Mouse (Mus musculus) MEL-GATA-1-ER (cell line): ENCODE measurements at regions not wholly inside any gene's neighbourhood (a gene's known extent, or its start where the extent isn't known, plus 50 kb on each side); places are given as distances from the start of the nearest gene placed in this dataset.
A peak's percentile ranks its signal among the peaks of the same experiment; 100 is the strongest.

Experiments
- DNase-seq: peaks from one replicate; pipeline ENCODE4 v3.0.0-alpha.2; 2012; ENCODE audit warnings: low read depth; ENCODE audit errors: extremely low read depth

DNA sequence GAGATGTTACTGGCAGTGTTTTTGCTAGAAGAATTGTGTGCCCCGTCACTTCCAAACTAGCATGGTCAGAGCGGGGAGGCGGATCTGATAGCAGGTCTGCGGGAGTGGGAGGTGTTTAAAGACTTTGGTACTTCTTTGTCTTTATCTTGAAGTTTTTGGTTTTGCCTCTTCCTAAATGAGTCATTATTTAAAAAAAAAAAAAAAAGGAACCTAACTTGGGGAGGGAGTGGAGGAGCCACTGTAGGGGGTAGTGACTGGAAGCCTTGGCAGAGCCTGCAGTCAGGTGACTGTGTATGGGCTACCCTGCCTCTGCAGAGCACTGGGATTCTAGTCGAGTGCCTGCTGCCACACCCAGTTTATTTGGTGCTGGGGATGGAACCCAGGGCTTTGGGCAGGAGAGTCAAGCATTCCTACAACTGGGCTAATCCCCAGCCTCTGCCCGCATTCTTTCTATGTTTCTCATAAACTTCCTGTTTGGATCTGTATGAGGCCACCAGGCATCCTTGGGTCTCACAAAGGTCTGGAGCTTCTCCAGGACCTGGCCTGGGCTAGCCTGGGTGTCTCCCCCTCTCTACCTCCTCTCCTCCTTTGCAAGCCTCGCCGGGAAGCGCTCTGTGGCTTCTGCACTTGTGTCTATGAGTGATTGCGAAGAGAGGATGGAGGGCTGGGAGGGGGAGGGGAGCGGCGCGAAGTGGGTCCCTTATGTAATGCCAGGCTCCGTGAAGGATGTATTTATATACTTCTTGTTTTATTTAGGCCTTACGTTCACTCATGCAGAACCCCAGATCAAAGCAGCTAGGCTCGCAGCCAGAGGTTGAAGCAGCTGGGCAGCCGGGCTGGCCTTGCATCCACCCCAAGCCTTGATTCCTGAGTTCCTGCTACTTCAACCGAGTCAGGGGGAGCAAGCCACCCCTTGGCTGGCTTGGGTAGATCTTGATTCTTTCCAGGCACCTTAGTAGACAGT, 143.1 kb upstream of the Mrps10 start:
- DNase-seq: peak; percentile 86

DNA sequence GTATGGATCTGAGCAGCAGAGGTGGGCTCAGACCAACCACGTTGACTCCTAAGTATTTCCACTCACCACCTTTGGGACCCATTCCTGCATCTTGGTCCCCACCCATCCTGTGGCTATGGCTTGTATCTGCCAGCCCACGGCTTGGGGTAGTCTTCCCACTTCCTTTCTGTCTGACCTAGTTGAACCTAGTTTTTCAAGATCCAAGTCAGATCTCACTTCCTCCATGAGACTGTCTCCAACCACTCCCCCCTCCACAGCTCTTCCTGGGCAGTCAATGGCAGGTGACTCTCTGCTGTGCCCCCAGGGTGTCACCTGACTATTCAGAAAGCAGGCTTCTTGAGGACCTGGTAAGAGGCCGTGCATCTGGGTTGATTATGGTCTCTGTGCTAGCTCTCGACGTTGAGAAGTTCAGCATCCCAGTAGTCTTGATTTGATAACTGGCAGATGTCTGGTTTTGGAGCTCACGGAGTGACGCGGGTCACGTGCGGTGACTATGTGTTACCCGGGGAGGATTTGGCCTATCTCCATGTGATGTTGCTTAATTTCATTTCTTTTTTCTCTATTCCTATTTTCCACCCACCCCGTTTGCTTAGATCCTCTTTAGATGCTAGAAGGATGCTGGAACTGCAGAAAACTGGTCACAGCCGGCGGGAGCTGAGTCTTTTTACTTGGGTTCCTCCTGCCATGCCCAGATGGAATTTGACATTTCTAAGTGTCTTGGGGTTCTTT, 147.5 kb upstream of the Mrps10 start:
- DNase-seq: no peak

DNA sequence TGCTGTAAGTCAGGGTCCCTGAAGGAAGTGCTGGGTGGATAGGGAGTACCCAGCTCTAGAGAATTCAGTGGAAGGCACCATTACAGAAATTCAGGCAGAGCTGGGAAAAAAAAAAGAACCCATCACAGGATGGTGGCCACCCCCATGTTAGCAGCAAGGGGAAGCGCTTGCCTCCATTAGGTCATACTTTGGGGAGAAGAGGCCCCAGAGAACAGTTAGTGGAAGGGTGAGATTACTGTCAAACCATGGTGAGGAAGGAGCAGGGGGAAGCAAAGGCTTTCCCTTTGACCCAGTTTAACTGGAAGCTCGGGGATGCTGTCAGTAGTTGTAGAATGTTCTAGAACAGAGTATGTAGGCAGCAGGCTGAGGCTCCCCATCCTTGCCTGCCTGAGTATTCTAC, 148.8 kb upstream of the Mrps10 start:
- DNase-seq: no peak

DNA sequence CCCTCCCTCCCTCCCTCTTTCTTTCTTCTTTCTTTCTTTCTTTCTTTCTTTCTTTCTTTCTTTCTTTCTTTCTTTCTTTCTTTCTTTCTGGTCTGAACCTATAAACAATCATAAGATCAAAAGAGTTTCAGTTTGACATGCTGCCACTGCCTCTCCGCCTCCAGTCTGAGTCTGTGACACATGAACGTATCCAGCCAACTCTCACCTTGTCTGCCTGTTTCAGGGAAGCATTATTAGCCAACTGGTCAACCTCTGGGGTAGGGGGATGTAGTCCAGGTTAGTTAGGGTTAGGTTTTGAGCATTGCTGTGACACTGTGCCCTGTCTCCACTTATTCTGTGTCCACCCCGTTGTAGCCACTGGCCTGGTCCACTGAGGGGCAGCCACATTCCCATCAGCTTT, 152.2 kb upstream of the Mrps10 start:
- DNase-seq: no peak

DNA sequence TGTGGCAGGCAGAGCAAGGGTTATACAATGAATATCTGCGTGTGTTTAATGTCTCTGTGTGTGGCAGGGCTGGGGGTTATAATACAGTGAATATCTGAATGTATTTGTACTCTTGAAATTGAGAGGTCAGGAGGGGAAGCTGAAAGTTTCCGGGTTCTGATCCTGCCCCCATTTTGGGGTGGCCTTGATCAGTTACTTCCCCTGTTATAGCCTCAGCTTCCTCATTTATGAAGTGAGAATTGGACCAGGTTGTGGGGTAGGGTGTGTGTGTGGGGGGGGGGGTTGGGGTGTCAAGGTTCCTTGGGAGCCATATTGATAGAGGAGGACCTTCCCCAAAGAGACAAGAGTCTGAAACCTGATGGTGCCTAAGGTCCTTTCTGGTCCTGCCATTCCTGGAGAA, 152.8 kb upstream of the Mrps10 start:
- DNase-seq: peak; percentile 56

GRCm38 (mm10) chr17:47214111-47214510, 154.6 kb upstream of the Mrps10 start:
- peak; percentile 90 for DNase-seq

GRCm38 (mm10) chr17:47210441-47211196, 158.1 kb upstream of the Mrps10 start:
- DNase-seq: peak; percentile 88

DNA sequence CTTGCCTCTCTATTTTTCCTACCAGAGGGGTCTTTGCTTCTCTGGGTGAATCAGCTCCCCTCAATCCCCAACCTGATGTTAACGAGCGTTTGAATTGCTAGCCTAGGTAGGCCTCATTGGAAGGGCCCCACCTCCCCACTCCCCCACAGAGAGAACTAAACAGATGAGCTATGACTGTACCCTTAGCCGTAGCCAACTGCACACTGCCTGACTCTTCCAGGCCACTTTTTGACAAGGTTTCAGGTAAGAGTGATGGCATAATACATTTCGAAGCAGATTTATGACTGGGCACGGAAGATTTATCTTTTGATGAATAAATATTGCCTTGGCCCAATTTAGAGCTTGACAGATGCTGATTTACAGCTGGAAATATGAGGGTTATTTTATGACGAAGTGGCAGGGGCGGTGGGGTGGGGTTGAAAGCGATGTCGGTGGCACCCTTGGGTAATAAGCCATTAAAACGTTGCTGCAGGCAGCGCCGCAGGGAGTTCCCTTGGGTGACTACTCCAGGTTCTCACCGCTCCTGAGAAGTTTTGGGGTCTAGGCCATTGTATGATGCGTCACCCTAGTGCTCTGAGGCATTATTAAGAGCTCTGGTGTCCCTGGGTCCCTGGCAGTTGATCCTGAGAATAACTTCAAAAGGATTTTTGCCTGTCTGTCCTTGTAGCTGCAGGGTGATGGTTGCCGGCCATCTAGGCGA, 159.7 kb upstream of the Mrps10 start:
- no peak for DNase-seq

DNA sequence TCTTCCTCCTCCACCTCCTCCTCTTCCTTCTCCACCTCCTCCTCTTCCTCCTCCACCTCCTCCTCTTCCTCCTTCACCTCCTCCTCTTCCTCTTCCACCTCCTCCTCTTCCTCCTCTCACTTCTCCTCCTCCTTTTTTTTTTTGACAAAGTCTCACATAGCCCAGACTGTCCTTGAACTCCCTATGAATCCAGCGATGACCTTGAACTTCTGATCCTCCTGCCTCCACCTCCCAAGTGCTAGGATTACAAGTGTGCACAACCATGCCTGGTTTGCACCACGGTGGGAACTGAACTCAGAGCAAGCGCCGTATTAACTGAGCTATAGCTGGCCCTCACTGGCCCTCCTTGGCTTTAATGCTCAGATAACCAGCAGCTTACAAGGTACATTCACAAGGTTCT, 161.2 kb upstream of the Mrps10 start:
- DNase-seq: no peak

GRCm38 (mm10) chr17:47204470-47205162, 164.1 kb upstream of the Mrps10 start:
- peak; percentile 61 for DNase-seq

DNA sequence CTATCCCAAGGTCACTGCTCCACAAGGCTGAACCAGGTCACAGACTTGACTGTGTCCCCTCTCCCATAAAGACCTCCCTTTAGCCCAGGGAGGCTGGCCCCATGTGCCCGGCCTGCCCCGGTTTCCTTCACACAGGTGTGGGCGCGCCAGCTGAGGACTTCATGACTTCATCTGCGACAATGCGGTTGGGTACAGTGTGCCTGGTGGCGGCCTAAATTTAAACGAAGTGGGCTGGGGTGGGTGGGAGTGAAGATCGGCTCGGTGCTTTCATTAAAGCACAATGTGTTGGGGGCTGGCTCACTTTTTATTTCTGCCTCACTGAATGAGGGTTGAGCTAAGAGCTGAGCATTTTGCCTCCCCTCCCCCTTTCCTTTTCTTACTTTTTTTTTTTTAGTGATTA, 169.5 kb upstream of the Mrps10 start:
- DNase-seq: no peak

- DNase-seq: no peak
Observed at GRCm38 (mm10) chr17:47197957-47198356, 170.7 kb upstream of the Mrps10 start.

- no peak for DNase-seq
Observed at GRCm38 (mm10) chr17:47196992-47197391, 171.7 kb upstream of the Mrps10 start.

GRCm38 (mm10) chr17:47195981-47196380, 172.7 kb upstream of the Mrps10 start:
- DNase-seq: no peak

GRCm38 (mm10) chr17:47194463-47195012, 174.1 kb upstream of the Mrps10 start:
- DNase-seq: peak; percentile 88

- no peak for DNase-seq
Observed at GRCm38 (mm10) chr17:47191416-47191815, 177.3 kb upstream of the Mrps10 start.

DNA sequence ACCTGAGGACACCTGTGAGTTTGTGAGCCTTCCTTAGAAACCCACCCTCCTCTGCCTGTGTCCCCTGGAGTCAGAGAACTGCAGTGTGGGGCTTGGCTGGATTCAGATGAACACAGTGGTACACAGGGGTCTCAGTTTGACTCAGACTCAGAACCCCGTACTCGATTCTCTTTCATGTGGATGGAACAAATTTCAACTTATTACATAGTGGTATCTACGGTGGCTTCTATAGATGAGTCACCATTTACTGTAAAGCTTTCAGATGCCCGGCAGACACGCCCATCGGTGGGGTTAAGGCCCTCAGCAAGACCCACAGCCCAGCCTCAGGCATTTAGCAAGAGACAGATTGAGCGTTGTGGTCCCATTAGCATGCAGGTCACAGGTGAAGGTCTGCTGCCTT, 178.9 kb upstream of the Mrps10 start:
- DNase-seq: no peak

GRCm38 (mm10) chr17:47184148-47184547, 173.8 kb upstream of the Ubr2 start:
- DNase-seq: peak; percentile 92

DNA sequence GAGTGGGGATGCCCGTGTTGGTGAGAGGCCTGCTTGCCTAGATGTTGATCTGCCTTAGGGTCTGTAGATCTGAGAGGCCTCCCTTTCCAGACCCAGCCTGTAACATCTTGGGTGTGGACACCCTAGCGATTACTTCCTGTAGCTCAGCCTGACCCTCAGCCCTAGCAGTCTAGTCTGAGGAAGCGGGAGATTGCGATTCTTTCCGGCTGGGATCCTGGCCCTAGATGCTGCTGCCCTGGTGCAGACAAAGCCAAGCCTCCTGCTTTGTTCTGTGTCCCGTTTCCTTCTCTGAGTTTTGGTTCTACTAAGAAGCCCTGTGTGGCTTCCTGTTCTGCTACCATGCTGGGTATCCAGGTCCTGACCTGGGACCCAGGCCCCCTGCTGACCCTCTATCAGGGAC, 171.8 kb upstream of the Ubr2 start:
- no peak for DNase-seq

GRCm38 (mm10) chr17:47179410-47179809, 169.1 kb upstream of the Ubr2 start:
- DNase-seq: no peak
